23 mouse cellular contexts compared by ENCODE assay signal in the genomic region with DNA sequence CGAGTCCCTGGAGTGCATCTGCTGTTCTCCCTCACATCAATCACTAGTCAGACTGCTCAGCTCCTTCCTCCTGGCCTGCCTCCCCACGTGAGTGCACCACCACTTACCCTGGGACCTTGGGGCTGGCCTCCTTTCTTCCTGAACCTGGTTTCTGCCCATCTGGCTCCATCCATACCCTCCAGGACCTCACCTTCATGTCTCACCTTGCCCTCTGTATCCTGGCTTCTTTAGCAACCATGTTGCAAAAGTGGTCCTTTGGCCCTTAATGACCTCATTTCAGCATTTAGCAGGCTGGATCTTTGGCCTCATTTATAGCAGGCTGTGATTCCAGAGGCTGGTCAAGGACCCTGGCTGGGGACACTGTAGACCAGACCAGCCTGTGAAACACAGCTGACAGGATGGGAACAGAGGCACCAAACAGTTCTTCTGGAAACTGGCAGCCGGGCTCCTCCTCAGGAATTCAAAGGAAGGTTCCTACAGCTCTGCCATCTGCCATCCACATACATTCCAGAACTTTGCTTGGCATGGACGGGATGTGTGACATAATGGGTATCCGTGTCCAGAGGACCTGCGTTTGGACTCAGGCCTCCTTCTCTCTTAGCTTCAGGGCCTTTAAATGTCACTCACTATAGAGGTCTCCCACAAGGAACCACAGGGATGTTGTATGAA. TPM values are rescaled to one million over a fixed set of nuclear protein-coding genes. Genes with fewer than 3 reads are reported as not detected.
A peak's percentile ranks its signal among the peaks of the same experiment; 100 is the strongest.
DNase-seq lines count a peak whose midpoint lies in the region; ATAC-seq and TF ChIP-seq lines count a peak whose summit lies in the region.
"Had no signal": no experiment of that assay in that cellular context is flagged by ENCODE, and none has a peak within 500 bp of the region (broad histone marks: within the 10 kb centered on the region; RNA-seq: fewer than 3 reads in every experiment).

No protein-coding gene starts in this region.

- peak overlapping the region; percentile 40 for H3K27ac ChIP-seq in liver, adult 2 months (replicated peaks; ENCODE audit: insufficient read depth, low read depth, low read length)
- H3K27ac ChIP-seq in liver, embryonic 11.5 days (ENCODE audit: low read depth, low read length): no peak overlapping the region
- H3K27ac ChIP-seq: embryonic facial prominence, embryonic 10.5 days; forebrain, embryonic 12.5 days; limb, embryonic 12.5 days; neural tube, embryonic 12.5 days; stomach, embryonic 15.5 days had no signal

- no peak for ATAC-seq in liver, embryonic 11.5 days (replicated peaks; ENCODE audit: low FRiP score)
- ATAC-seq in megakaryocyte, adult 5-6 weeks (ENCODE audit: poor library complexity, severe bottlenecking): no peak
- ATAC-seq: CD4-positive, CD25-positive, alpha-beta regulatory T cell, adult 4 months; Patski had no signal

- peak; percentile 10 for DNase-seq in adrenal gland, adult 2 months
- no peak for DNase-seq in adrenal gland, adult 8-10 months
- DNase-seq in liver, adult 2 months (ENCODE audit: extremely low read depth, low read depth, low spot score): peak; percentile 97
- DNase-seq in liver, embryonic 11.5 days (ENCODE audit: low spot score): no peak
- DNase-seq in cerebellum, adult 11 months: peak; percentile 89
- DNase-seq in cerebellum, postnatal 10 days: peak; percentile 87 to 88
- no peak for DNase-seq in kidney, postnatal 25 days
- DNase-seq: adrenal gland, postnatal 14 days; gastrocnemius, postnatal 25 days; kidney, adult 2 months; kidney, postnatal 14 days; lung, adult 2 months; right cerebral cortex, postnatal 14 days; thymus, adult 18-20 months had no signal

- no peak for TF ChIP-seq POLR2A in liver, adult 2 months (IDR thresholded peaks at IDR 0.05; ENCODE audit: extremely low read depth, insufficient read depth, low read length)

- no peak overlapping the region for H3K4me3 ChIP-seq in liver, adult 2 months (ENCODE audit: insufficient read depth, low read depth, low read length)
- no peak overlapping the region for H3K4me3 ChIP-seq in liver, embryonic 11.5 days (ENCODE audit: low read depth, low read length)
- H3K4me3 ChIP-seq: embryonic facial prominence, embryonic 10.5 days; forebrain, embryonic 12.5 days; limb, embryonic 12.5 days; neural tube, embryonic 12.5 days; stomach, embryonic 15.5 days had no signal

- H3K9me3 ChIP-seq in liver, embryonic 11.5 days (ENCODE audit: control insufficient read depth, low read length): no peaks in the 10 kb centered on the region
- H3K9me3 ChIP-seq: embryonic facial prominence, embryonic 10.5 days; forebrain, embryonic 12.5 days; limb, embryonic 12.5 days; neural tube, embryonic 12.5 days; stomach, embryonic 15.5 days had no signal

- no peak for TF ChIP-seq CTCF in liver, adult 2 months (IDR thresholded peaks at IDR 0.05; ENCODE audit: low read depth, low read length)

- WGBS in liver, adult 2 months: 22% methylated on average over 6 of the region's 6 CpGs
- WGBS in liver, embryonic 11.5 days: 63% methylated on average over 6 of the region's 6 CpGs

- H3K9ac ChIP-seq in liver, adult 2 months (ENCODE audit: low read depth, low read length): no peak overlapping the region
- no peak overlapping the region for H3K9ac ChIP-seq in liver, embryonic 11.5 days (ENCODE audit: low read depth, low read length)
- H3K9ac ChIP-seq: forebrain, embryonic 12.5 days; limb, embryonic 12.5 days; neural tube, embryonic 12.5 days; stomach, embryonic 15.5 days had no signal

- H3K4me1 ChIP-seq in liver, adult 2 months (ENCODE audit: control insufficient read depth, insufficient read depth, low read length): peaks cover 15% of the 10 kb centered on the region
- H3K4me1 ChIP-seq in liver, embryonic 11.5 days (replicated peaks; ENCODE audit: control insufficient read depth, insufficient read depth, low read length): no peaks in the 10 kb centered on the region
- H3K4me1 ChIP-seq: embryonic facial prominence, embryonic 10.5 days; forebrain, embryonic 12.5 days; limb, embryonic 12.5 days; neural tube, embryonic 12.5 days; stomach, embryonic 15.5 days had no signal

- no peaks in the 10 kb centered on the region for H3K36me3 ChIP-seq in liver, adult 2 months (ENCODE audit: control insufficient read depth, insufficient read depth, low read length)
- H3K36me3 ChIP-seq in liver, embryonic 11.5 days (ENCODE audit: control insufficient read depth, insufficient read depth, low read length): no peaks in the 10 kb centered on the region
- H3K36me3 ChIP-seq: embryonic facial prominence, embryonic 10.5 days; forebrain, embryonic 12.5 days; limb, embryonic 12.5 days; neural tube, embryonic 12.5 days; stomach, embryonic 15.5 days had no signal

- H3K4me2 ChIP-seq in liver, embryonic 11.5 days: no peak overlapping the region
- H3K4me2 ChIP-seq: forebrain, embryonic 12.5 days; limb, embryonic 12.5 days; midbrain, embryonic 11.5 days; neural tube, embryonic 12.5 days; stomach, embryonic 15.5 days had no signal

- no peaks in the 10 kb centered on the region for H3K79me2 ChIP-seq in liver, adult 2 months (ENCODE audit: control insufficient read depth, insufficient read depth, low read length)

- H3K27me3 ChIP-seq in liver, adult 2 months (ENCODE audit: control insufficient read depth, insufficient read depth, low read length): no peaks in the 10 kb centered on the region
- H3K27me3 ChIP-seq in liver, embryonic 11.5 days (replicated peaks; ENCODE audit: control insufficient read depth, insufficient read depth, low read length): no peaks in the 10 kb centered on the region
- H3K27me3 ChIP-seq: forebrain, embryonic 12.5 days; limb, embryonic 12.5 days; neural tube, embryonic 12.5 days; Patski; stomach, embryonic 15.5 days had no signal

RNA-seq across cellular contexts. Expression of a gene that starts 60.0 kb away (rescaled TPM):
- total RNA-seq in adrenal gland, adult 2 months (2021): 10 to 100 TPM; 14.0 to 20.9 TPM
- 16.4 and 18.0 TPM in 2 replicates for polyA plus RNA-seq in adrenal gland, adult 2 months (2012; rRNA removed)
- total RNA-seq in adrenal gland, adult 8-10 months (2022): 10 to 100 TPM in 2 of 4 experiments, 1 to 10 TPM in 2; 7.4 to 21.2 (median 10.8) TPM
- 164 and 316 TPM in 2 replicates for total RNA-seq in liver, adult 2 months (2014; rRNA removed)
- 321 and 421 TPM in 2 replicates for polyA plus RNA-seq in liver, adult 2 months (2012; rRNA removed)
- polyA plus RNA-seq in liver, embryonic 11.5 days (2014; fragmentation: Nextera tagmentation; extraction: Ambion mirVana): 50.2 and 51.6 TPM in 2 replicates
- total RNA-seq in megakaryocyte, adult 5-6 weeks (2015): 0.55 and 0.83 TPM in 2 replicates
- 0.77 and 1.2 TPM in 2 replicates for total RNA-seq in megakaryocyte, adult 5-6 weeks (2017)

Comparison
In these comparisons a context has a peak if more than half of its experiments do, and no peak if none do; other contexts are left out.
1. DNase-seq: peak in adrenal gland, adult 2 months (single experiment), liver, adult 2 months (single experiment), cerebellum, adult 11 months (single experiment) and cerebellum, postnatal 10 days (2 of 2); none in adrenal gland, adult 8-10 months (single experiment), liver, embryonic 11.5 days (single experiment) and kidney, postnatal 25 days (0 of 2).